Mouse (Mus musculus) ES-E14 (cell line): Measurements from ENCODE around the gene Dtx3l. TPM values are rescaled to one million over a fixed set of nuclear protein-coding genes. Genes with fewer than 3 reads are reported as not detected.

ENCODE experiments used
- DNase-seq: peaks from one replicate; pipeline ENCODE4 v3.0.0-alpha.2; 2013; ENCODE audit warnings: low read depth, low spot score
- H3K27ac ChIP-seq: 2 replicates; pipeline ENCODE4 v1.5.1; 2012; ENCODE audit warnings: low read depth, mild to moderate bottlenecking, low read length, moderate library complexity, mixed read lengths; ENCODE audit not compliant: poor library complexity, insufficient read depth, severe bottlenecking
- H3K36me3 ChIP-seq: 2 replicates; pipeline ENCODE4 v1.6.1; 2012; ENCODE audit warnings: mild to moderate bottlenecking, low read length, moderate library complexity, mixed read lengths; ENCODE audit not compliant: control insufficient read depth, poor library complexity, insufficient read depth, severe bottlenecking
- H3K4me1 ChIP-seq, 2 experiments: fragments of 150-350 bp in 1 of 2; sonication (generic) in 1 of 2; 2 replicates each; pipeline ENCODE4 v1.6.1; 2012; ENCODE audit warnings: low read length in 2 of 2, mild to moderate bottlenecking in 1 of 2, mixed read lengths in 1 of 2; ENCODE audit not compliant: control insufficient read depth in 2 of 2, insufficient read depth in 2 of 2, poor library complexity in 1 of 2
- H3K4me3 ChIP-seq, 2 experiments: fragments of 150-350 bp in 1 of 2; sonication (generic) in 1 of 2; 2 replicates each; pipeline ENCODE4 v1.5.1; 2012; ENCODE audit warnings: low read length in 2 of 2, low read depth in 1 of 2, mild to moderate bottlenecking in 1 of 2, mixed read lengths in 1 of 2; ENCODE audit not compliant: insufficient read depth in 1 of 2, poor library complexity in 1 of 2, severe bottlenecking in 1 of 2
- H3K9ac ChIP-seq: 2 replicates; pipeline ENCODE4 v1.6.1; 2012; ENCODE audit warnings: low read depth, mild to moderate bottlenecking, low read length, mixed read lengths; ENCODE audit not compliant: poor library complexity, insufficient read depth, severe bottlenecking
- H3K9me3 ChIP-seq: fragments of 150-350 bp; sonication (generic); 2 replicates; pipeline ENCODE4 v1.6.1; 2012; ENCODE audit warnings: low read depth, mild to moderate bottlenecking, low read length; ENCODE audit not compliant: control insufficient read depth, insufficient read depth
- CHD2 ChIP-seq: IDR thresholded peaks from 2 replicates; pipeline ENCODE4 v1.6.1; 2014; ENCODE audit warnings: mild to moderate bottlenecking, low read depth, low read length, inconsistent platforms
- HCFC1 ChIP-seq: IDR thresholded peaks from 2 replicates; pipeline ENCODE4 v1.6.1; 2012; ENCODE audit warnings: low read length, inconsistent platforms, borderline replicate concordance; ENCODE audit not compliant: insufficient read depth
- MAFK ChIP-seq: IDR thresholded peaks from 2 replicates; pipeline ENCODE4 v1.6.1; 2014; ENCODE audit warnings: mild to moderate bottlenecking, low read depth, low read length, inconsistent platforms; ENCODE audit not compliant: insufficient read depth
- ZC3H11A ChIP-seq: IDR thresholded peaks from 2 replicates; pipeline ENCODE4 v1.6.1; 2012; ENCODE audit warnings: low read depth, mild to moderate bottlenecking, inconsistent platforms, low read length, borderline replicate concordance
- ZNF384 ChIP-seq: IDR thresholded peaks from 2 replicates; pipeline ENCODE4 v1.6.1; 2012; ENCODE audit warnings: low read depth, low read length, inconsistent platforms
- in situ Hi-C, 2 experiments: fragments of 600-800 bp; cut with MboI; formaldehyde crosslinking; loops; one replicate each; pipeline ENCODE4 v1.15.1; 2025; ENCODE audit warnings: low sequenced_read_pairs in 2 of 2, inconsistent platforms in 1 of 2; ENCODE audit not compliant: unreplicated experiment in 2 of 2
- total RNA-seq: library from RNA; depleted of rRNA; stranded (reverse); fragments of 300-350 nt; gene quantifications from 2 replicates; pipeline ENCODE4 v1.2.3, GENCODE M21; 2012

Dtx3l gene
- total RNA-seq, 1 experiment: 3.2 TPM

- H3K27ac ChIP-seq: no peak overlapping the region
- TF ChIP-seq HCFC1: no peak
- no peak for TF ChIP-seq ZNF384
- no peak overlapping the region for H3K9ac ChIP-seq
- 0 out of 4 replicates have a peak, but pooled peaks cover 0 to 2% of the 10 kb centered on the region in 2 experiments for H3K4me1 ChIP-seq
- in situ Hi-C loops: no loop called here
- no peak for DNase-seq
- H3K4me3 ChIP-seq: no peak overlapping the region
- no peaks in the 10 kb centered on the region for H3K9me3 ChIP-seq
- no peaks in the 10 kb centered on the region for H3K36me3 ChIP-seq
Observed at GRCm38 (mm10) chr16:35922301-35922895, 16.6 kb downstream of the Dtx3l start.

DNA sequence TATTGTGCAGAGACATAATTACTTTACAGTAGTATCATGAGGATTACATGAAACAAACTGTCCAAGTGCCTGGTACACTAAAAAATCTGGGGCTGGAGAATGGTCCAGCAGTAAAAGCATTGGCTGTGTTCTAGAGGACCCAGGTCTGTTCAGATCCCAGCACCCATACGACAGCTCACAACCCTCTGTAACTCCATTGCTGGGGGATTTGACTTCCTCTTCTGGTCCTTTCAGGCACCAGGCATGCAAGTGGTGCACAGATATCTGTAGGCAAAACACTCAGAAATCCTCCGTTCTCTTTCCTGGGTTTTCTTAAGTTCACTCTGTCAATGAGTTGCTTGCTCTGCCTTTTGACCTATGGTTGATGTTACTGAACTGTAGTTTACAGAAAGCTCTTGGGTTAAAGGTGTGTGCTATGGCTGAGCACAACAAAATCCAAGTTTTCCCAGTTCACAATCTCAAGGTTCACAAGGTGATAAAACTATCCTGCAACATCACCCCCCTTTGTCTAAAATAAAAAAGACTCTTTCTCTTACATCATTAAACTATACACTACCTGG, 17.2 kb downstream of the Dtx3l start:
- no peak for TF ChIP-seq CHD2
- TF ChIP-seq ZNF384: no peak
- no peak for TF ChIP-seq HCFC1
- no peak for TF ChIP-seq MAFK
- no peak for DNase-seq
- 0 out of 4 replicates have a peak, but pooled peaks cover 0 to 2% of the 10 kb centered on the region in 2 experiments for H3K4me1 ChIP-seq
- no peak overlapping the region for H3K4me3 ChIP-seq
- H3K36me3 ChIP-seq: no peaks in the 10 kb centered on the region
- no peak overlapping the region for H3K9ac ChIP-seq
- in situ Hi-C loops: no loop called here
- H3K27ac ChIP-seq: no peak overlapping the region
- no peaks in the 10 kb centered on the region for H3K9me3 ChIP-seq

DNA sequence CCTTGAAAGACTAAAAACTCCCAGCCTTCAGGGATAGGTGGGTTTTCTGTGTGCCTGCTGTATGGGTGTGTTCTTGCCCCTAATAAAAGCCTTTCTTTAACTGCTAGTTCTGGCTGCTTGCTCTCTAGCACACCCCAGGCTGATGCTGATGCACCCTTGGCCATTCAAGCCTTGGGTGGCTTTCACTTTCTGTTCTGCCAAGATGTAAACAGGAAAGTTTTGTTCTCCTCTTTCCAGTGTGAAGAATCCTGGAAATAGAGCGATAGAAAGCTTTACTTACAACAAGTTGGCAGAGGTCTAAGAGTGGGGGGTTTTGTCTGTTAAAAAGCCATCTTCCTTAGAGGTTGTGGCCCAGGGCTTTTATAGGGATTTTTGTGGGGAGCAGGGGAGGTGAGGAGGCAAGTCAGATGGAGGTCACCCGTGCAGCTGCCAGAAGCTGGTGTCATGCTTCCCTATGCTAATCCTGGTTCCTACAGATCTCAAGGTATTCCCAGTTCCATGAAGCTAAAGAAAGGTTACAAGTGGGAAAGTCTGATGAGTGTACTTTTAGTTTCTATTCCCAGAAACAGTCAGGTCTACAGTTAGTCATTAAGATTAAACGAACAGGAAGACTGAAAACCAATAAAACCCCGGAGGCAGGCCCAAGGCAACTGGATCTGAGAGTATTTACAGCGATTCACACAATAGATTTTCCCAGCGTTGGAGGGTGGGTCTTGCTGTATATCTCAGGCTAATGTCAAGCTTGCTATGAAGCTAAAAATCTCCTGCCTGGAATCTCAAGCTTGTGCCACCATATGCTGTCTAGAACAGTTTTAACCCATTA, 20.0 kb downstream of the Dtx3l start:
- no peaks in the 10 kb centered on the region for H3K9me3 ChIP-seq

GRCm38 (mm10) chr16:35914301-35914700, 24.6 kb downstream of the Dtx3l start:
- TF ChIP-seq ZNF384 (no peak), CHD2 (no peak), ZC3H11A (no peak), MAFK (no peak), HCFC1 (no peak)
- H3K9ac ChIP-seq: no peak overlapping the region
- H3K9me3 ChIP-seq: no peaks in the 10 kb centered on the region
- 0 out of 4 replicates have a peak, but pooled peaks cover 0 to 4% of the 10 kb centered on the region in 2 experiments for H3K4me1 ChIP-seq
- in situ Hi-C loops: no loop called here
- no peak for DNase-seq
- no peaks in the 10 kb centered on the region for H3K36me3 ChIP-seq
- no peak overlapping the region for H3K27ac ChIP-seq
- H3K4me3 ChIP-seq: no peak overlapping the region

More for the DNA sequence above, 20.0 kb downstream of the Dtx3l start:
- TF ChIP-seq CHD2: no peak
- TF ChIP-seq ZC3H11A: no peak
- no peak for DNase-seq
- 0 out of 4 replicates have a peak, but pooled peaks cover 0 to 6% of the 10 kb centered on the region in 2 experiments for H3K4me1 ChIP-seq
- H3K36me3 ChIP-seq: no peaks in the 10 kb centered on the region
- in situ Hi-C loops: no loop called here
- no peak overlapping the region for H3K9ac ChIP-seq
- no peak overlapping the region for H3K27ac ChIP-seq
- H3K4me3 ChIP-seq: no peak overlapping the region
